Mouse (Mus musculus) embryo, embryonic 11.5 days (tissue): ENCODE measurements around the gene Prickle3.
"Not testable (repeated sequence)": the region's sequence is repeated elsewhere in the genome, so short reads cannot be mapped to it uniquely, and the experiment has no call there.

Source experiments
- DNase-seq: peaks from one replicate; pipeline ENCODE4 v3.0.0-alpha.2; 2012; ENCODE audit warnings: low read depth, low spot score

Prickle3 gene

GRCm38 (mm10) chrX:7670921-7671623 is 14.0 kb downstream of the Prickle3 start, which contains the start of gene Plp2:
TSS of gene Plp2 (minus strand) at chrX:7671390.
- DNase-seq = no peak

GRCm38 (mm10) chrX:7672739-7673138 is 15.7 kb downstream of the Prickle3 start:
- no peak for DNase-seq

- no peak for DNase-seq
Observed at GRCm38 (mm10) chrX:7673578-7674281, 16.7 kb downstream of the Prickle3 start.

GRCm38 (mm10) chrX:7674284-7675000 is 17.4 kb downstream of the Prickle3 start:
- DNase-seq = no peak

GRCm38 (mm10) chrX:7675001-7675380 is 17.9 kb downstream of the Prickle3 start:
- no peak for DNase-seq

- no peak for DNase-seq
Observed at GRCm38 (mm10) chrX:7678986-7679385, 21.9 kb downstream of the Prickle3 start.

- DNase-seq = peak; percentile 76
Observed at GRCm38 (mm10) chrX:7679405-7680056, 22.5 kb downstream of the Prickle3 start.

- no peak for DNase-seq
Observed at GRCm38 (mm10) chrX:7680057-7680412, 23.0 kb downstream of the Prickle3 start.

- DNase-seq = no peak
Observed at GRCm38 (mm10) chrX:7680864-7681263, 23.8 kb downstream of the Prickle3 start, which contains the start of gene Magix. TSS of gene Magix (minus strand) at chrX:7681251.

GRCm38 (mm10) chrX:7688321-7688720 is 31.3 kb downstream of the Prickle3 start:
- no peak for DNase-seq

GRCm38 (mm10) chrX:7690486-7690885 is 33.4 kb downstream of the Prickle3 start:
- DNase-seq = no peak

- DNase-seq = no peak
Observed at GRCm38 (mm10) chrX:7692862-7693261, 35.8 kb downstream of the Prickle3 start.

- DNase-seq = no peak
Observed at GRCm38 (mm10) chrX:7696520-7696919, 39.5 kb downstream of the Prickle3 start.

- DNase-seq = peak; percentile 77
Observed at GRCm38 (mm10) chrX:7696954-7697381, 39.9 kb downstream of the Prickle3 start, which contains the start of gene Gpkow. TSS of gene Gpkow (plus strand) at chrX:7697131.

- not testable (repeated sequence) for DNase-seq
Observed at GRCm38 (mm10) chrX:7713764-7714134, 56.7 kb downstream of the Prickle3 start.

- DNase-seq = peak; percentile 87
Observed at GRCm38 (mm10) chrX:7714135-7714899, 57.3 kb downstream of the Prickle3 start, which contains the start of gene Wdr45. TSS of gene Wdr45 (plus strand) at chrX:7714333.

GRCm38 (mm10) chrX:7716058-7716457 is 59.0 kb downstream of the Prickle3 start:
- not testable (repeated sequence) for DNase-seq
